Mouse (Mus musculus) fibroblast of lung, adult 2 months (primary cell): ENCODE results near the gene Napsa.

Experiments
- DNase-seq: peaks from one replicate; pipeline ENCODE4 v3.0.0-alpha.2; 2011; ENCODE audit warnings: low read depth

The Napsa gene

DNA sequence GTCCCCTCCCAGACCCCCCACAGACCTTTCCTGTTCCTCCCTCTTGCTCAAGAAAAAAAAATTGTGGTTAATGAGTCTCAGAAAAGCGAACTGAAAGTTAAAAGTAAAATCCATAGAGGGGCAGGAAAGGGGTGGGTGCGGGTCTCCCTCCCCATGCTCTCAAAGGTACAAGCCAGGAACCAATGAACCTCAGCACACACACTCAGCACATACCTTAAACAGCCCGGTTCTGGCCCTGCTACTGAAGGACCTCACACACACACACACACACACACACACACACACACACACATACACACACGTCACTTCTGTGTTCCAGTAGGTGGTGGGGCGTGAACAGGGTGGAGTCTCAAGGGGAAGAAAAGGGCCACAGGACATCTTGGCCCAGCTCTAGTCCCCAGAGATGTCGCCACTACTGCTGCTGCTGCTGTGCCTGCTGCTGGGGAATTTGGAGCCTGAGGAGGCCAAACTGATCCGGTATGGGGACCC lies at the start of gene Napsa:
Gene Napsa, plus strand, starts transcription at position 168 of the 489 bp plus-strand sequence.
- DNase-seq = no peak

DNA sequence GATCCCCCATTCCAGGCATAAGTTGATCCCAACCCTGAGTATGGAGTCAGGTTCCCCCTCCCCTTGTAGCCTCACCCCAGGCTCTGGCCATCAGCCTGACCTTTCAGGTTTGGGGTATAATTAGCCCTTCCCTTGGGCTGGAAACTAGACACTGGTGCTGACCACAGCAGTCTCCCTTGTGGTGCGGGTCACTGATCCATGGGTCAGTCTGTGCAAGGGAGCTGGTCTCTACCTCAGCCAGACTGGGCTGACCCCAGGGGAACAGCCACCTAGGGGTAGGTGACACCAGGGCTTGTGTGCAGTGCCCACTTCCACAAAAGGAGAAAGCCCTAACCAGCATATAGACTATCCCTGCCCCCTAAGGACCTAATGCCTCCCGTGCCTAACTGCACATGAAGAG lies 49.1 kb upstream of the Napsa start:
- no peak for DNase-seq

DNA sequence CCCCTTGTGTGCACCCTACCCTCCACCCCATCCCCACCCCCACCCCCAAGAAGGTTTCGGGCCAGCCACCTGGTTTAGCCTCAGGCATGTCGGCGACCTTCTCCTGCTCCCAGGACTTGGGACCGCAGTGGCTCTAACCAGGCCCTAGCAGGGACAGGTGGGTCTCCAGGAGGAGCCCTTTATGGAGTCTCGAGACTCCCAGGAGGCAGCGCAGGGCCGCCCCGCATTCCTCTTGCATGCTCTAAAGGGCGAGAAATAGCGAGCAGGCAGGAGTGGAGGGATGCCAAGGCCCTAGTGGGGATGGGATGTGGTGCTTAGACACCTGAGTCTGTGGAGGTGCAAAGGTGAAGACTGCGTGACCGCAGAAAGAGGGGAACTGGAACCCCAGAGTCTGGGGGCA lies 47.7 kb upstream of the Napsa start, which contains the start of gene Mybpc2:
Gene Mybpc2, minus strand, starts transcription at position 155 of the 400 bp plus-strand sequence.
- no peak for DNase-seq

DNA sequence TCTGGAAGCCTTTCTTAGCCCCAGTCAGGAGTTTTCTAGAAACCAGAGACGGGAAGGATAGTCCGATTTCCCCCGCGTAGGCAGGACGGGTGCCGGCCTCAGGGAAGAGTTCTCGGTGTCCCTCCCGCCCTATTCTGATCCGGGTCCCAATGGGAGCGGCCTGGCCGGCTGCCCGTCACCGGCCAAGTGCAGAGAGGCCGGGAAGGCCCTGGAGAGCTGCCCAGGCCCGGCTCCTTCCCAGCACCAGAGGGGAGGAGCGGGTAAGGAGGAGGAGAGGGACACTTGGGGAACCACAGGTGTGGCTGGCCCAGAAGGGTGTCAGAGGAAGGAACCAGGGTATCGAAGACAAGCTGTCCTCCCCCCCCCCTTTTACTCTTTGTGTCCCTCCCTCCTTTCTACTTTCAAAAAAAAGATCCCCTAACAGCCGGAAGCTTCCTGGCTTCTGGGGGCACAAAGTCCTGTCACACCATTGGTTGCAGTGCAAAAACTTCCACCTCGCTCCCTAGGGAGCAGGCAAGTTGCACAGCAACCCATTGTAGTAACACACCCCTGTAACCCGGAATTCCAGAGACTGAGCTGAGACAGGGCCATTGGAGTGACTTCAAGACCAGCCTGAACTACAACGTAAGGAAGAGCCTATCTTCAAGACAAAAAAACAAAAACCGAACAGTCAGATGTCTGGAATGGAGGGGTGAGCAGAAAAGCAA lies 46.9 kb upstream of the Napsa start:
- no peak for DNase-seq

DNA sequence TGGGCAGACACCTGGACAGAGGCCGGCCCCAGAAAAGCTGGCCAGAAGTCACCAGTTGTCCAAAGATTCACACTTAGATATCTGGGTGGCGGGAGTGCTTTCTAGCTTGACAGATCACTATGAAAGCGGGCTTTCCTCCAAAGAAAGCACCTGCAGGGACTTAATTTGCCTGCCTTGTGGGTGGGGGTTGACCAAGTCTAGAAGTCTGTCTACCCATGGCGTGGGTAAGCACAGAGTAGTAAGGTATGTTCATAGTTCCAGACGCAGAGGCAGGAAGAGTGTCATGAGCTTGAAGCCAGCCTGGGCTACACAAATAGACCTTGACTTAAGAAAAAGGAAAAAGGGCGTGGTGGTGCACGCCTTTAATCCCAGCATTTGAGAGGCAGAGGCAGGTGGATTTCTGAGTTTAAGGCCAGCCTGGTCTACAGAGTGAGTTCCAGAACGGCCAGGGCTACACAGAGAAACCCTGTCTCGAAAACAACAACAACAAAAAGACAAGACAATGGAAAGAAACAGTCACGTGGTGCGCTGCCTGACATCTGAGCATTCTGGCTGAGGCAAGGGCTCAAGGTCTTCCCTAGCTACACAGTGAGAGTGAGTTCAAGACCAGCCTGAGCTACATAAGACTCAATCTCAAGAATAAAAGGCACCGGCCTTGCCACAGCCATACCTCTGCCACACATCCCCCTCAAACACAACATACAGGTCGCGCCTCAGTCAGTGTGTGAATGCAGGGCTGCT lies 45.6 kb upstream of the Napsa start:
- DNase-seq = no peak

DNA sequence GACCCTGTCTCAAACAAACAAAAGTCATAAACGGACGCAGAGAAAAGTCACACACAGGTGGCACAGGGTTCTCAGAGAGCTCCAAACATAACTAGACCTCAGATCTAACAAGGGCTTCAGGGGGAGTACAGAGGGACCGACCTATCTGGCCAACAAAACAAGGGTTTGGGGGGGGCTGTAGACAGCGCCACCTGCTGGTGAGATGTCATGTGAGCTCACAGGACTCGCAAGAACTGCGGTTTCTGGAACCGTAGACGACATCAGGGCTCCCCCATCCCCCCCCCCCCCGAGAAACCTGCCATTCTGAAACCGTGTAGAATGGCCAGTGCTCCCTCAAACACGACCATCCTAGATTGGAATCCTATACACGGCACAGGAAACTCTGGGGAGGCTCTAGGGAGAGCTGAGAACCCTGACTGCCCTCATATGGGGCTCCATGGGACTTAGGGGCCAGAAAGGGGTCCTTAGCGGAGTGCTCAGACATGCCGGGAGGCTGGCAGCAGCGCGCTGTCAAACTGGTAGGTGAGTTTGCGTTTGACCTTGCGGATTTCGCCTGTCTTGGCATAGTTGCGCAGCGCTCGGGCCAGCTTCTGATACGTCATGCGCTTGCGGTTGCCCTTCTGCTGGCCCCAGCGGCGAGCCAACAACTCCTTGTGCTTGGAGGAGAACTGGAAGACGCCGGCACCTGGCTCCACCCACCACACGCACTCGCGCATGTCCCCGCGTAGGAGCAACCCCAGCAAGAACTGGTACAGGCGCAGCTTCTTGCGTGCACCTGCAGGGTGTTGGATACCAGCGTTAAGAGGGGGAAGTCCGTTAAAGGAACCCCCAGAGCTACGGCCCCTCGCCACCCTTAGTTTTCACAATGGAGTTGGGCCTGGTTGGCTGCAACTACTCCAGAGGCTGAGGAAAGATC lies 44.4 kb upstream of the Napsa start:
- peak; percentile 69 for DNase-seq

DNA sequence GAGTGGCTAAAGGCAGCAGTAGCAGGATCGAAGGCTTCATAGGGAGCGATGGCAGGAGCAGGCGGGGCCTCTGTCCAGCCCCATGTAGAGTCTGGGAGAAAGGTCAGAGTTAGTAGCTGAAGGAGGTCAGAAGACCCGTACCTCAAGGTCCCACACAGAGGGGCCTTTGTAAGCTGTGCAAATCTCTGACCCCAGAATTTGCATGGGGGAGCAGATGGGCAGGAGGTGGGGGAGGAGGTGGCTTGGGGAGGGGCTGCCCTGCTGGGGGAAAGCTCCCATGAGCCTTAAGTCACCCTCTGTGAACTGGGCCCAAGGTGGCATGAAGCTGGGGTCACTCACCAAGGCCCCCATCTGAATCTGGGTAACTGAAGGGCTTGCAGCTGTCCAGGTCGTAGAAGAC lies 42.7 kb upstream of the Napsa start:
- DNase-seq = no peak

DNA sequence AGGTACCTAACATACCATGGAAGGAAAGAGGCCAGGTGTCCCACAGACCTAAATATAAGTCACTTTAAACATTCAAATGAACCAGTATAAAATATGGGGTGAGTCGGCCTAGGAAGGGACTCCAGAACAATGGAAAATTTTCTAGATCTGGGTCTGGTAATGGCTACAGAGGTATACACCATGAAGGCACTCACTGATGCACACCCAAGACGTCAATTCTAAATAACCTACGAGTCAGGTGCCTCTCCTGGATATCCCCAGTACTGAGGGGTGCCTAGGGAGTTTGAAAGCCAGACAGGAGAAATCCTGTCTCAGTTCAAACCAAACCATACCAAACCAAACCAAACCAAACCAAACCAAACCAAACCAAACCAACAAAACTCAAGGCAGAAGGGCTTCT lies 41.7 kb upstream of the Napsa start:
- DNase-seq = no peak

DNA sequence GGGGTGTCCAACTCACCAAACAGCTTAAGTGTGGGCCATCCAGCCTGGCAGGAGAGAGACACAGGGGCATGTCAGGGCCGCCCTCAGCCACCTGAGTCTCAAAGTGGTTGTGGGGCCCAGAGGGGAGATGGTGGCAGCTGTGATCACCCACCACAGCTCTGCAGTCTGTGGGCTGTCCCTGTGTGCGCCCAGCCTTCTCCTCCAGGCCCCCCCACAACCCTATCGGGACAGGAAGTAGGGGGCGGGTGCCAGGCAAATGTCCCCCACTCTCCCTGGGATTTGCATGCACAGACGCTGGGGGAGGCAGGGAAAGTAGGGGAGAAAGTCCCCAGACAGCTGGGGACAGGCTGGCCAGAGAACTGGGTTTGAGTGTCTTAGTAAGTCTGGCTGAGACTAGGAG lies 41.0 kb upstream of the Napsa start:
- no peak for DNase-seq

DNA sequence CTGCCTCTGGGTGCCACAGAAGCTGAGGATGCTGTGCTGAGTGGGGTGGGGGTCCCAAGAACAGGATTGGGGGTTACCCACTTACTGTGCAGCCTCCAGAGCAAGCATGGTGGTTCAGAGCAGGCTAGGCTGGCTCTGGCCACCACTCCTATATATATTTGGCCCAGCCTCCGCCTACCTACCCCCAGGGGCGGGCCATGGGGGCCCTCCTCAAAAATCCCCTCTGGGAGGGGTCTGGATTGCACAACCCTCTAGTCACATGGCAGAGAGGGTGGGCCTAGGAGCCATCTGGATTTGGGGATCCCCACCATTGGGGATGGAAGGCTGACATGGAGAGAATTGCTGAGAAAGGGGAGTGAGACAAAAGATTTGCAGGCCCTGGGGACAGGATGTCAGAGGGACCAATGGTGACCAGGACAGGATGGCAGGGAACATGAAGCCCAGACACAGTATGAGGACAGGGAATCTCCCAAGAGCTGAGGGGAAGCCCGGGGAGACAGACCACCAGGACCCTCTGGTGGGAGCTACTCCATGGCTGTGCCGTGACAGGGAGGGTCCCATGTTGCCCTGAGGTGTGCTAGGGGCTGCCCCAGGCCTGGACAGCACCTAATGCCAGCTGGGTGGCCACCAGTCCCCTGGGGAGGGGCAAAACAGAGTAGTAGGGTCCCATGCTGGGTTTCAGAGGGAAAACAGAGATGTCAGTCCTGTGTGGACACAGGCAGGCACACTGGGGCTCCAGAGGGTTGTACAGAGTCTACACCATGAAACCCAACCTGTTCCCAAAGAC lies 40.0 kb upstream of the Napsa start, which contains the start of gene Spib:
Gene Spib, minus strand, starts transcription at position 126 of the 787 bp plus-strand sequence.
- no peak for DNase-seq

DNA sequence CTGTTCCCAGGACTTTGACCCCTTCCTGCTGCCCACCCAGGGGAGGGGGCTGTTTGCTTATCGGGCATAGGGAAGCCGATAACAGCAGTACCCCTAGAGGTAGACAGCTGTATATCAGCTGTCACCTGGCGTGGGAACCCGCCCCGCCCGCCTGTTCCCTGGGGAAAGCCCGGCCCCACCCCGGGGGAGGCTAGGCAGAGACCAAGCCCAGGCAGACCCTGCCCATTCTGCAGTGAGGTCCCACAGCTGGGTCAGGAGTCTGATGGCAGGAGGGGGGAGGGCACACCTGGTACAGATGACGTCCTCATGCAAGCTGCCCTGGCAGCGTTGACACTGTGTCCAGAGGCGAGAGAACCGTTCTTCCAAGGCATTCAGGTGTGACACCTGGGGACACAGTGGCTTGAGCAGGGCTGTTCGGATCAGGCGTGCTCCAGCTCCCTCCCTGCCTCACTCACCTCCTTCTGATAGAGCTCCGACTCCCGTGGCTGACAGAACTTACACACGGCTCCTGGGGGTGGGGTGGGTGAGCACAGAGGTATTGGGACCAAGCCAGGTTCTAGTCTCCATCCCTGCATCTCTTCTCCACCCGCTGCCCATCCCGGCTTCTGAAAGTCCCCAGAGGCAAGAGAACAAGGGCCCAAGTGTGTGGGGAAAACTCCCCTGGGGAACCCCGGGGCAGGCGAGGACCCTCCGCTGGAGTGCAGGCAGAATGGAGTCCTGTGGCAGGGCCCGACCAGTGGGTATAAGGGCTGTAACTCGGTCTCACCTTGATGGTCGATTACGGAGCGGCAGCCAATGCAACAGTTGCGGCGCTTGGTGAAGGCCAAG lies 39.0 kb upstream of the Napsa start:
- DNase-seq = no peak

DNA sequence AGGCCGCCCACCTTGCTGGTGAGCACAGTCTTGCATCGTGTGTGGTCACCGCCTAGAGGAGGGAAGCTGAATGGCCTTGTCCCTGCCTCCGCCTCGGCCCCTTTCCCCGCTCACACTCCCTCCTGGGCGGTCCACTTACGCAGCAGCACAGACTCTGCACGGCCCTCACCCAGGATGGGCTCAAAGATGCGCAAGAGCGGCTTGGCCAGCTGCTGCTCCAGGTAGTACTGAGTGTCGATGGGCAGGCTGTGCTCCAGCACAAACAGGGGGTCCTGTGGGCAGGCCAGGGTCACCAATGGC lies 38.5 kb upstream of the Napsa start:
- no peak for DNase-seq

DNA sequence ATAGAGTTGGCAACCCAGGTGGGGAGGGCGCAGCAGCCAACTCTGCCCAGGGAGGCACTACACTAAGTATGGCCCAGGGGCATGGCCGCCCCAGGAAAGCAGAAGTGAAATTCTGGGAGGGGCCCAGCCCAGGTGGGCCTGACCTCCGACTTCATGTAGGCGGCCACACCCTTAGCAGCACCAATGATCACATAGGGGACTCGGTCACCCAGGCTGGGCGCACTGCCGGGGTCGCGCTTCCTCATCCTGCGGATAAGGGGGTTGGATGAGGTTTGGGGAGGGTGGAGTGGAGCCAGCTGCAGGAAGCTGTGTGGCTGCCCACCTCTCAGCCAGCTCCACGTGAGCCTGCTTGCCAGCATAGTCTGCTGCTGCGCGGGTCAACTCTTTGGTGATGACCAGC lies 37.9 kb upstream of the Napsa start:
- DNase-seq = no peak

DNA sequence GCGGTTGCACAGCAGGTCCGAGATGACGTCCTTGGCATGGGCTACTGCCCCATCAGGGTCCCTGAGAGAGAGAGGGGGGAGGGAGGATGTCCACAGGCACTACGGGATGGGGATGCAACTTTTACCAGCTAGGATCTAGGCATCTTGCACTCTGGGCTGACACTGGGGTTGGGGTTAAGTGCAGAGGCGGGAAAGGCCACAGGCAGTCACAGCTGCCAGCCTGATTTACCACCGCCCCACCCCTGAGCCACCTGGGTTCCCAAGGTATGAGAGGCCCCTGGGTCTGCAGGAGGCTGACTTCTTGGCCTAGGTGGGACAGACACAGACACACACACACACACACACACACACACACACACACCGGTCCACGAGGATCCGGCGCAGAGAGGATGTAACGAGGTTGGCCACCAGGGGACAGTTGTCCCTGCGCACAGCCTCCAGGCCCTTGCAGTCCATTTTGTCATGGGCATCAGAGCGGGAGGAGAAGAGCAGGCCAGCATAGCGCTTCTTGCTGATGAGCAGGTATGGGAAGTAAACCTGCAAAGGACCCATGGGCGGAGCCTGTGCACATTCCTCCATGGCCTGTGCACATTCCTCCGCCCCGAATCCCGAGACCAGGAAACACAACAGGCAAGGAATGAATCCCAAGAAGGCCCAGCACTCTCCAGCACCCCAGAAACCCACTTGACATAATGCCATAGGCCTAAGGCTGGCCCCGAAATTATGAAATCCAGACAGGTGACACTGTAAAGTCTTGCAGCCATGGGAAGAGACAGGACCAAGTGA lies 37.3 kb upstream of the Napsa start:
- no peak for DNase-seq

DNA sequence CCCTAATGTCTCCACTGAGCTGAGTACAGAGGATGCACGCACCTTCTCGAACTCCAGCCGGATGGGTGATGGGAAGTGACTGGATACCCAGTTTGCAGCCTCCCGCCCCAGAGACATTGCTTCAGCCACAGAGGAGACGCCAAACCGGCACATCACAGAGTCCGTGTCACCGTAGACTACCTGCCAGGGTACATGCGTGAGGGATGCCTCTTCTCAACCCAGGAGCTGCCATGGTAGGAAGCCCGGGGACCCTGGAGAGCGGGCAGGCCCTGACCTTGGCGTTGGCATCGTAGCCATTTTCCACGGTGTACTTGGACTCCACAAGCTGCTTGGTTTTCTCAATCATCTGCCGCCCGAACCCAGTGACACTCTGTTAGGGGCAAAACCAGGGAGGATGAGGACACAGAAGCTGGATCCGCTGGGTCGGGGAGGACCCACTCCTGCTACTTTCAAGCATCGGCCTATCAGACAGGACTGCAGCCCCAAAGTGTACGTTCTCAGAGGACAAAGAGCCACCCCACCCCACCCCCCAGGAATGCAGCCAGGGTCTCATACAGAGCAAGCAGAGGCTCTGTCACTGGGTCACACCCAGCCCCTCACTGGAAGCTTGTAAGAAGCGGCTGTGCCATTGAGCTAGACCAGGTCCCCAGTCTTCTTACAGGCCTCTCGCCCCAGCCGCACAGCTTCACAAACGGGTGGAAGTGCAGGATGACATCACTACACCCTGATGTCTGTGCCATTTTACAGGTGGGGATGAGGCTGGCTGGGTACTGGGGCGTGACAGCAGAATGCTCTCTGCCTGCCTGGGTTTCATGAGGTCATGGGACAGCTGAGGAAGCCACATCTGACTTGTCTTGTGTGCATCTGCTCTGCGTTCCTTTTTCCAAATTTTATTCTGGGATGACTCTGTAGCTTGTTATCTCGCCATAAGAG lies 36.3 kb upstream of the Napsa start:
- no peak for DNase-seq

DNA sequence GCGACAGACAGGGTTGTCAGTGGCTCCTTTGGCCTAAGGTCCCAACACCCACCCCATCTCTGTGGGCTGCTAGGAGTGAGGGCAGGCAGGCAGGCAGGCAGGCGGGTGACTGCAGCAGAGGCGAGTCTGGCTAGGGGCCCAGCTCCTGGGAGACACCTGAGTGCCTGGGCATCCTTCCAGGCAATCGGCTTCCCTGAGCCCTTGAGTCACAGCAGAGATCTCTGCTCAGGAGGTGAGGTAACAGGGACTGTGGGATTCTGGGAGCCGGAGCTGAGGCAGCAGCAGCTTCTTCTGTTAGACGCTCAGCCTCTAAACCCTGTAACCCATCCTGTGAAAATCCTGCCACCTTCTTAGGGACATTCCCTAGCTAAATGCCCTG lies 35.6 kb upstream of the Napsa start:
- peak; percentile 23 for DNase-seq

DNA sequence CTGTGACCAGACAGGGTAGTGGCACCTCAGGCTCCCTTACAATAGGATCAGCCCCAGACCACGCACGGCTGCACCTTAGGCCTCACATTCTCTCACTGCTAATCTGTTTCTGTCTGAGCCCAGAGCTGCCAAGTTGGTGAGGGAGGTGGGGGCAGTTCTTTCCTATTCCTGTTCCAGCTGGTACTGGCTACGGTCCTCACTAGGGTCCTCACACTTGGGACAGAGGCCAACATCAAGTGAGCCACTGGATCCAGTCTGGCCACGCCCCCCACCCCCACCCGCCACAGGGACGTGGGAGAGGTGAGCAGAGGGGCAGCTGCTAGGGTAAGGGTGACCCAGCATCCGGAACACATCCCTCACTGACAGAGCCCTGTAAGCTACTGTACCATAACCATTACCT lies 35.2 kb upstream of the Napsa start:
- no peak for DNase-seq

DNA sequence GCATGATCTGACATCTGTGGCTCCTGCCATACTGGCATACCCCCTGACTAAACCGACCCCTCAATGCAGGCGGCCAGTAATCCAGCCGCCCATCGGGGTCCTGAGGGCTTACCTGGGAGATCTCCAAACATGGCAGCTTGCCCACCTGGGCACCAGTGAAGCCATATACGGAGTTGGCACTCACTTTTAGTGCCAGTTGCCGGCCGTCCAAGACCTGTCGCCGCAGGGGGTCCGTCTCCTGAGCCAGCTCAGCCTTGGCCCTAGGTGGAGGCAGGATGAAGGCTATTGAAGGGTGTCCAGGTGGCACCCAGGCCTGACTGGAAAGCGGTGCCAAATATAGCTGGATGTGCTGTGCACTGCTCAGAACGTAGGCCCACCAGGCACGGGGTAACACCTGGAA lies 34.7 kb upstream of the Napsa start:
- DNase-seq = no peak
